Mouse (Mus musculus): ENCODE measurements at regions not wholly inside any gene's neighbourhood (a gene's known extent, or its start where the extent isn't known, plus 50 kb on each side); places are given as distances from the start of the nearest gene placed in this dataset.

- Histone ChIP-seq H3K9ac (replicated peaks; ENCODE audit: low read depth, low read length) (no peak overlapping the region), H3K9me3 (ENCODE audit: control insufficient read depth, low read length) (no peaks in the 10 kb centered on the region), H3K27ac (ENCODE audit: low read length) (no peak overlapping the region), H3K4me3 (replicated peaks; ENCODE audit: low read length) (no peak overlapping the region), H3K4me2 (ENCODE audit: low read length) (no peak overlapping the region), H3K27me3 (replicated peaks; ENCODE audit: control insufficient read depth, insufficient read depth, low read length) (no peaks in the 10 kb centered on the region), H3K4me1 (replicated peaks; ENCODE audit: control insufficient read depth, insufficient read depth, low read length) (no peaks in the 10 kb centered on the region), H3K36me3 (ENCODE audit: control insufficient read depth, insufficient read depth) (no peaks in the 10 kb centered on the region)
- ATAC-seq = no peak
- 55% methylated on average over 3 of the region's 3 CpGs for WGBS
Observed at GRCm38 (mm10) chr11:7272543-7272942, 58.8 kb upstream of the Igfbp3 start.

GRCm38 (mm10) chr11:7270916-7271315, 57.2 kb upstream of the Igfbp3 start:
- H3K27me3 ChIP-seq (replicated peaks; ENCODE audit: control insufficient read depth, insufficient read depth, low read length) = no peaks in the 10 kb centered on the region
- ATAC-seq = no peak

GRCm38 (mm10) chr11:7263971-7264370, 50.2 kb upstream of the Igfbp3 start:
- Histone ChIP-seq H3K9me3 (ENCODE audit: control insufficient read depth, low read length) (no peaks in the 10 kb centered on the region), H3K27me3 (replicated peaks; ENCODE audit: control insufficient read depth, insufficient read depth, low read length) (no peaks in the 10 kb centered on the region), H3K27ac (ENCODE audit: low read length) (no peak overlapping the region), H3K9ac (replicated peaks; ENCODE audit: low read depth, low read length) (no peak overlapping the region), H3K4me2 (ENCODE audit: low read length) (no peak overlapping the region), H3K36me3 (ENCODE audit: control insufficient read depth, insufficient read depth) (no peaks in the 10 kb centered on the region), H3K4me1 (replicated peaks; ENCODE audit: control insufficient read depth, insufficient read depth, low read length) (no peaks in the 10 kb centered on the region), H3K4me3 (replicated peaks; ENCODE audit: low read length) (no peak overlapping the region)
- WGBS = 86% methylated on average over 4 of the region's 4 CpGs
- ATAC-seq = no peak

More at GRCm38 (mm10) chr11:7270916-7271315, 57.2 kb upstream of the Igfbp3 start:
- Histone ChIP-seq H3K9me3 (ENCODE audit: control insufficient read depth, low read length) (no peaks in the 10 kb centered on the region), H3K4me2 (ENCODE audit: low read length) (no peak overlapping the region), H3K9ac (replicated peaks; ENCODE audit: low read depth, low read length) (no peak overlapping the region), H3K27ac (ENCODE audit: low read length) (no peak overlapping the region), H3K4me1 (replicated peaks; ENCODE audit: control insufficient read depth, insufficient read depth, low read length) (no peaks in the 10 kb centered on the region), H3K36me3 (ENCODE audit: control insufficient read depth, insufficient read depth) (no peaks in the 10 kb centered on the region), H3K4me3 (replicated peaks; ENCODE audit: low read length) (no peak overlapping the region)
- 86% methylated on average over 1 of the region's 1 CpGs for WGBS
